Mouse (Mus musculus): ENCODE data around the gene Foxo4.

Gene Foxo4

GRCm38 (mm10) chrX:101253952-101254729 lies at the start of gene Foxo4:
TSS of gene Foxo4 (plus strand) at chrX:101254528.
- DNase-seq: peak; percentile 89 to 90

DNA sequence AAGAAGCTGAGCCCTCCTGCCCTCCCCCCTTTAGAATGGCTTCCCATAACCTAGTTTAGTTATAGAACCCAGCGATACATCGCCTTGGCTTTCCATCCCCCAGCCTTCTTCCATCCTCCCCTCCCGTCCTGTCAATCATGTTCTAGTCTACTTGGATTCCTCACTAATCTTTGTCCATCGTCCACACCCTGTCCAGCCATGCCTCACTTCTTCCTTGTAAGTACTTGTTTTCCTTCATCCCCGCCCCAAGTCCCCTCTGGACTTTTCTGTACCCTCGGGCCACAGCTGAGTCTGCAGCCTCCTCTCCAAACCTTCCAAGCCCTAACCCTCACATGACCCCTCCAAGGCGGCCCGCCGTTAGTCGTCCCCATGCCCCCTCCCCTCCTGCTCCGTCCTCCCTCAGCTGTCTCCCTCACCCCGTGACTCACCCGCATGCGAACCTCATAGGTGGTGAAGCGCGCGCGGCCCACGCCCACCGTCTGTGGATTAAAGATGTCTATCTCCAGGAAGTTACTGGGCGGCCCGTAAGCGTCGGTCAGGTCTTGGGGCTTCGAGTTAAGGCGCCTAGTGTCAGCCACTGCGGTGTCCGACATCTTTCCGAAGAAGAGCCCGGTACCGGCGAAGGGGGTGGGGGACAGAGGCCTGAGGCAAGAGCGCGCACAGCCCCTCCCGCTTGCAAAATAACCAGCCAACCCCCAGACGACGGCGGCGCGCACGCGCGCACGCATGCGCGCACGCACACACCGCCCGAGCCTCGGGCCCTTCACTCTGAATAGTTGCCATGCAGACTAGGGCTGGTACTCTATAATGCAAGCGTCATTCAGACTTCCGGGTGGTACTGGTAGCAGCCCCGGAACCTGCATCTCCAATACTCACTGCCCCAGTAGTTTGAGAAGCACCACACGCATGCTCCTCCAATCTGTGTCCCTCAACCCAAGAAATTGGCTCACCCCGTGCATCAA lies 32.2 kb upstream of the Foxo4 start, which contains the start of gene Snx12:
Gene Snx12 (minus strand): TSS at position 730 of the 962 bp plus-strand sequence.
- peak; percentile 88 to 93 for DNase-seq

GRCm38 (mm10) chrX:101222796-101223162 lies 31.5 kb upstream of the Foxo4 start:
- no peak for DNase-seq

DNA sequence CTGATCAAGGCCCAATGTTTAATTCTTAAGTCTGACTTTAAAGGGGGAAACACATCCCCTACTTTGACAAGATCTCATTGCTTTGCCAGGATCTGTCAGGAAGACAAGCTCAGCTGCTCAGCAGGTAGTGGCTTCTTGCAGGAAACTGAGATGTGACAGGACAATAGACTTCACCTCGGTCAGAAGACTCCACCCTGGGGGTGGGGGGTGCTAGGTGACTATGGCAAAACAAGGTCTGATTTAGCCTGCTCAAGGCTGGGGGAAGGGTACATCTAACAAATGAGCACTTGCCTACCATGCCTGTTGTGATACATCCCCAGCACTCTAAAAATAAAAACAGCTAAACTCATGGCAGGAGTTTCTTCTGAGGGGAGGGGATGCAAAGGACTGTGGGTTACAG lies 9.3 kb upstream of the Foxo4 start:
- DNase-seq: no peak

- DNase-seq: peak; percentile 9 to 13
Observed at GRCm38 (mm10) chrX:101254740-101255139, 412 bp downstream of the Foxo4 start.

DNA sequence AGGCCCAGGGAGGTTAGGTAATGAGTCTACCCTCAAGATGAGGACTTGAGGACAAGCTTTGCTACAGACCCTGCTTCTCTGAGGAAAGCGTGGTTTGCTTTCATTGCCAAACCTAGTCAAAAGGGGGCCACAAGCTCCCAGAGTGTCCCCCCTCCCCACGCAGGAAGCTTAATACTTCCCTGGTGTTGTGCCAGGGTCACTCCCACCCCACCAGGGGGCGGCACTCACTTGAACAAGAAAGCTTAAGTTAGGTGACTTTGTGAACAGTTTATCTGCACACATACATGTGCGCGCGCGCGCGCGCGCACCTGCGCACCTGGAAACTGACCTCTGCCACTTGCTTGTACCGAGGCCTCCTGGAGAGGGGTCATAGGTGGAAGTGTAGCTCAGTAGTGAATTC lies 2.3 kb downstream of the Foxo4 start:
- DNase-seq: peak in 1 of 2 experiments; percentile 37

DNA sequence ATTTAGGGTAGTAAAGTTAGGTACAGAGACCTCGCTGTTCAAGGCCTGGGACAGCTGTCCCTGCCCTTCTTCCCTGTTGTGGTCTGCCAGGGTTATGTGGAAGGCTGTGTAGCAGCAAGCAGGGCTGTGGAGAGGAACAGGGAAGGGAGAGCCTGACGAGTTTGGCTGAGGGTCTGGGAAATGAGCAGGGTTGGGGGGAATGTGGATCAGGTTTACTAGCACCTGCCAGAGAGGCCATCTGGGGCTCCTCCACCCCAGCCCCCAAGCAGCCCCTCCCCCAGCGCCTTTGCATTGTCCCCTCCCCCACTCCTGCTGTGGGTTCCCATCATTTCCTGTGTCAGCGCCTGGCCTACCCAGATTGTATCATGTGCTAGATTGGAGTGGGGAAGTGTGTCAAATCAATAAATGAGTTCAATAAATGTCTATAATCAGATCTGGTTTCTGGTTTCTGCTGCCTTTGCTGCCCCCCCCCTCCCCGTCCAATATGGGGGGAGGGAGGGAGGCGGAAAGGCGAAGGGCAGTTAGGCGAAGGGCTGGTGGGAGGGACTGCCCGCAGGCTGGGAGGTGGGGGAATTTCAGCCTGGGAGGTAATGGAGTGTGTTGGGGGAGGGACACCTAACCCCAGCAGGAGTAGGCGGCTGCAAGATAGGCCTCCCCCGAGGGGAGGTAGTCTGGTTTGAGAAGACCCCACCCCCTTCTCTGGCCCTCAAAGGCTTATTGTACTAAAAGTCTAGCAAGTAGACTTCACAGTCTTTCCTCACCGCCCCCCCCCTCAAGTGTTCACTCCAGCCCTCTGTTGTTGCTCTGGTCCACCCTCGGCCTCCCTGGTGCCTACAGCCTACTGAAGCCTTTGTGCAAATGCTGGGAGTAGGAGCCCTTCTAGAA lies 6.4 kb downstream of the Foxo4 start:
- peak in 1 of 2 experiments; percentile 57 for DNase-seq

GRCm38 (mm10) chrX:101263892-101264291 lies 9.6 kb downstream of the Foxo4 start, which contains the start of gene Gm614:
TSS of gene Gm614 (minus strand) at chrX:101263992.
- DNase-seq: no peak

GRCm38 (mm10) chrX:101266631-101267030 lies 12.3 kb downstream of the Foxo4 start:
- DNase-seq: no peak

DNA sequence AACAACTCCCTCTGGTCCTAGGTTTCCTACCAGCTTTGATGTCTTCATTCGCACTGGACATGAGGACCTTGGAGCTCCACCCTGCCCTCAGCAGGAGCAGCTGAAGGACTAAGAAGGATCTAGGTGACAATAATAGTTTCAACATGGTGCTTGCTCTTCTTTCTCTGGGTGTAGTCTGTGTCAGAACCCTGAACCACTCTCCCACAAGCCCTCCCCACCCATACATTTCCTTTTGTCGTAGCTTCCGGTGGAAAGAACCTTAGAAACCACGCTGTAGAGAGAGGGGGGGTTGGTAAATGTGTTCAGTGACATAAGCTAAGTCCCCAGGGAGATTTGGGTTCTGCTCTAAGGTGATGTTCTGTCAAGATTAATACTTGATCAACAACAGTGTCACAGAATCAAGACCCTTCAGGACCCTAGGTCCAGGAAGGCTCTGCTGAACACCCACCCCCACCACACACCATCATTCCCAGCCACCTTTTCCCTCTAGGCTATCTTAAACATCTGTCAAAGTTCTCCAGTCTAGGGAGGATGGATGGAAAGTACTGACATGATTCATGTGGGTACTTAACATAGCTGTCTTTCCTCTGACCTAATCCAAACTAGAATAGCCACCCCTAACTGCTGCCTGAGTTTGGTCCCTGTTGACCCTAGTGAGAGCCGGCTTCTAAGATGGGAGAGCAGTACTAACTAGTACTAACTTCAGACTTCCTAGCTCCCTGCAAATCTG lies 13.9 kb downstream of the Foxo4 start, which contains the start of gene Il2rg:
Gene Il2rg (minus strand): TSS at position 231 of the 730 bp plus-strand sequence.
- DNase-seq: no peak

- no peak for DNase-seq
Observed at GRCm38 (mm10) chrX:101268755-101269124, 14.4 kb downstream of the Foxo4 start, which contains the start of gene Gm20489. TSS of gene Gm20489 (minus strand) at chrX:101269023.

DNA sequence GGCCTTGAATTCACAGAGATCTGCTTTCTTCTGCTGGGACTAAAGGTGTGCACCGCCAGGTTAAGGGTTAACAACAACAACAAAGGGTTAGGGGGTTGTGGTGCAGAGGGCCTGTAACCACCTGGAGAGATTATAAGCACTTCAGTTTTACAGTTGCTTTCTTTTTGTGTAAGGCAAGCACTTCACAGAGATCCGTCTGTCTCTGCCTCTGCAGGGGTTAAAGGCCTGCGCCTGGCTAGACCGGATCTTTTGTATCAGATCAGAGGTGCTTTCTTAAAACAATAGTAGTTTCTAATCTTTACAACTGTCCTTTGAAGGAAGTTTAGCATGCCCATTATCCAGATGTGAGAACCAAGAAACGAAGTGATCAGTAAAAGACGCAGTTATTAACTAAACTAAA lies 19.1 kb downstream of the Foxo4 start:
- no peak for DNase-seq

GRCm38 (mm10) chrX:101273875-101274738 lies 19.8 kb downstream of the Foxo4 start, which contains the start of gene Med12:
TSS of gene Med12 (plus strand) at chrX:101274030.
- DNase-seq: peak; percentile 89 to 91

DNA sequence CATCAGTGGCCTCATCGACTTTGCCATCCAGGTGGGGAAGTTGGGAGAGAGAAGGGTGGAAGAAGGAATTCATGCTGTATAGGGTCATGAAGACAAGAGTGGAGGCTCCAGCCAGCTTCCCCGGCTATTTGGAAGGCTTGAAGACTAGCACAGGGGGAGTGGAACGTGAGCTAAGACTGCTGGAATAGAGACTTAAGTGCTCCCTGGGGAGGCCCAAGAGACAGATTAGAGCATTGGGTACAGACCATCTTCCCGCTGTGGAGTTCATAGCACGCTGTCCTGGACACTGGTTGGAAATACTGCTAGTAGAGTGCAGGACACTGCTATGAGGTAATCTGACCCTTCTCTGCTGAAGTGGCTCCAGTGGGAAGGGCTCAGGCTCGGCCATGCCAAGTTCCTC lies 28.5 kb downstream of the Foxo4 start:
- DNase-seq: no peak

GRCm38 (mm10) chrX:101285534-101285933 lies 31.2 kb downstream of the Foxo4 start:
- DNase-seq: peak; percentile 70 to 82

- no peak for DNase-seq
Observed at GRCm38 (mm10) chrX:101285953-101286670, 31.8 kb downstream of the Foxo4 start.

- DNase-seq: no peak
Observed at GRCm38 (mm10) chrX:101287543-101287942, 33.2 kb downstream of the Foxo4 start.

DNA sequence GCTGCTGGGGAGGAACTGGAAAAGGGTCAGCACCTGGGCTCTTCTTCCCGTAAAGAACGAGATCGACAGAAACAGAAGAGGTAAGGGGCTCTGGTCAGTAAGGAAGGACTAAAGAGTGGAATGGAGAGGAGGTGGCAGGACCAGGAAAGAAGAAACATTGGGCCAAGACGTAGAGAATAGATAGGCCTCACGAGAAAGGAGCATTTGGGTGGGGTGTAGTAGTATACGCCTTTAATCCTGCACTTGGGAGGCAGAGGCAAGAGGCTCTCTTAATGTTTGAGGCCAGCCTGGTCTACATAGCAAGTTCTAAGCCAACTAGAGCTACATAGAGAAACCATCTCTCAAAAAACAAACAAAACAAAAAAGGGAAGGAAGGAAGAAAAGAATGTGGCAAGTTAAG lies 34.1 kb downstream of the Foxo4 start:
- DNase-seq: no peak

GRCm38 (mm10) chrX:101289037-101289436 lies 34.7 kb downstream of the Foxo4 start:
- DNase-seq: no peak

- no peak for DNase-seq
Observed at GRCm38 (mm10) chrX:101290111-101290510, 35.8 kb downstream of the Foxo4 start.
